Mouse (Mus musculus): Measurements from ENCODE around the gene Dpt. TPM values are rescaled to one million over a fixed set of nuclear protein-coding genes. Genes with fewer than 3 reads are reported as not detected.
"Not testable (repeated sequence)": the region's sequence is repeated elsewhere in the genome, so short reads cannot be mapped to it uniquely, and the experiment has no call there.

The Dpt gene
- polyA plus RNA-seq, 1 experiment from 2014 or later = 0.87 TPM

DNA sequence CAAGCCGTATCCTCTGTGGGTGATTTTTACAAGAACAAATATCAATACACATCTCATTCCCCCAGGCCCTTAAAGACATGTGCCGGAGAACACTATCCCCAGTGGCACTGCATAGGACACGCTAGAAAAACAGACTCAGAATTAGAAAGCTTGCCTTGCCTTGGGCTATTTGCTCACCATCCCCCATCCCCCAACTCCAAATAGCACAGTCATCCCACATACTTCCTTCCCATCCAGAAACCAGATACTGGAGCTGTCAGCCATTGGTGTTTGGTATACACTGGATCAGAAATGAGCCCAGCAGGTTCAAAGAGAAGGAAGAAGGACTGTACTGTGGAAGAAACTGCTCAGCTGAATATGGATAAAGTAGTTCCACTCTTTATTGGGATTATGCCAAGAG is 25.4 kb downstream of the Dpt start:
- Histone ChIP-seq H3K27me3 (no peaks in the 10 kb centered on the region), H3K9ac (no peak overlapping the region), H3K4me1 (replicated peaks) (peaks cover 4% of the 10 kb centered on the region; the same call in 1 of the 2 replicates), H3K27ac (replicated peaks) (no peak overlapping the region), H3K4me3 (no peak overlapping the region), H3K36me3 (no peaks in the 10 kb centered on the region), H3K4me2 (no peak overlapping the region), H3K9me3 (no peaks in the 10 kb centered on the region)
- WGBS = 56% methylated on average over 3 of the region's 3 CpGs
- ATAC-seq (ENCODE audit: low read depth) = no peak

DNA sequence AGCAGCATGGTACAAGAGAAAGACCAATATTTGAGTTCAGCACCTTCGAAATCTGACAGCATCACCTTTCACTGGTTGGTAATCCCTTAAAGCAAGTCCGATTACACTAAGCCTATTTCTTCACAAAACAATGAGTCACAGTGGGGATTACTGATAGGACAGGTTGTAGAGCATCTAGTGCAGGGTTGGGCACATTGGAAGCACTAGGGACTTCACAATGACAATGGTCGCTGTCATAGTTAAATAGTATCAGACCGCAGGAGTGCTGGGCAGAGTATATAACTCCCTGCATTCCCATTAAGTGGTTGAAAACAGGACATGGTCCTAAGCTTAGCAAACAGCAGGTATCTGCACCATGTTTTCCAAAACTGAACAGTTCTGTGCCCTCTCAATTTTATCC is 25.8 kb downstream of the Dpt start:
- no peak overlapping the region for H3K4me3 ChIP-seq
- 90% methylated on average over 4 of the region's 4 CpGs for WGBS
- no peak overlapping the region for H3K4me2 ChIP-seq
- H3K27me3 ChIP-seq = no peaks in the 10 kb centered on the region
- no peaks in the 10 kb centered on the region for H3K9me3 ChIP-seq
- H3K27ac ChIP-seq (replicated peaks) = no peak overlapping the region
- no peak for ATAC-seq (ENCODE audit: low read depth)
- H3K4me1 ChIP-seq (replicated peaks) = peaks cover 4% of the 10 kb centered on the region; the same call in 1 of the 2 replicates
- no peak overlapping the region for H3K9ac ChIP-seq
- H3K36me3 ChIP-seq = no peaks in the 10 kb centered on the region

DNA sequence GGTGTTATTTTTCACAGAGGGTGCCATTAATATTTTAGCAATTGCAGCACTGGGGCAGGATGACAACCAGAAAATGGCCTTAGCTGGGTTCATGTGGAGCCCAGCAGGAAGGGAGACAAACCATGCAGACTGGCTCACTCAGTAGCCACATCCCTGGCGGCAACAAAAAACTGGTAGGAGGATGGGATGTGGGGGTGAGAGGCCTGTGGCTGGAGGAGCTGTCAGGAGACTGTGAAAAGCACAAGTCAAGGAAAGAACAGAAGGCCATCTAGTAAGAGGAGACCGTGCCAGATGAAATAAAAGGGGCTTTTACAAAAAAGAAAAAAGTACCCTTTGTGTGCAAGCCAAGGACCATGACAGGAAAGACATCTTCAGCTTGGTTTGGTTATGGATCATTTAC is 28.5 kb downstream of the Dpt start:
- Histone ChIP-seq H3K9me3 (no peaks in the 10 kb centered on the region), H3K36me3 (no peaks in the 10 kb centered on the region), H3K4me1 (replicated peaks) (peaks cover 4% of the 10 kb centered on the region; the same call in 1 of the 2 replicates), H3K27me3 (no peaks in the 10 kb centered on the region), H3K4me2 (no peak overlapping the region), H3K9ac (no peak overlapping the region), H3K4me3 (no peak overlapping the region), H3K27ac (replicated peaks) (no peak overlapping the region)
- WGBS = 52% methylated on average over 2 of the region's 2 CpGs
- no peak for ATAC-seq (ENCODE audit: low read depth)

DNA sequence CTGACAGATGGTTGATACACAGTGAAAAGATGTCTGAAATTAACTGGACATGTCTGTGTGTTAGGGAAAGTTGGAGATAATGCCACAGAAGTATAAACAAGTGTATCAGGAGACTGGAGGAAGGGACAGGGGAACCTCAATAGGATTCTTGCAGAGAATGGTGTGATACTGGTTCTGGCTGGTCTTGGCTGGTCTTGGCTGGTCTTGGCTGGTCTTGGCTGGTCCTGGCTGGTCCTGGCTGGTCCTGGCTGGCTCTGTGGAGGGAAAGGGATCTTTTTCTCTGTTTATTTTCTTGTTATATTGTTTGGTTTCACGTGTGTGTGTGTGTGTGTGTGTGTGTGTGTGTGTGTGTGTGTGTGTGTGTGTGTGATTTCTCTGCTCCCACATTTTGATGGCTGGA is 33.4 kb downstream of the Dpt start:
- Histone ChIP-seq H3K4me2 (no peak overlapping the region), H3K4me1 (replicated peaks) (no peaks in the 10 kb centered on the region), H3K9me3 (no peaks in the 10 kb centered on the region), H3K9ac (no peak overlapping the region), H3K36me3 (no peaks in the 10 kb centered on the region), H3K4me3 (no peak overlapping the region), H3K27me3 (no peaks in the 10 kb centered on the region), H3K27ac (replicated peaks) (no peak overlapping the region)
- 67% methylated on average over 1 of the region's 1 CpGs for whole genome bisulfite sequencing
- no peak for ATAC-seq (ENCODE audit: low read depth)

DNA sequence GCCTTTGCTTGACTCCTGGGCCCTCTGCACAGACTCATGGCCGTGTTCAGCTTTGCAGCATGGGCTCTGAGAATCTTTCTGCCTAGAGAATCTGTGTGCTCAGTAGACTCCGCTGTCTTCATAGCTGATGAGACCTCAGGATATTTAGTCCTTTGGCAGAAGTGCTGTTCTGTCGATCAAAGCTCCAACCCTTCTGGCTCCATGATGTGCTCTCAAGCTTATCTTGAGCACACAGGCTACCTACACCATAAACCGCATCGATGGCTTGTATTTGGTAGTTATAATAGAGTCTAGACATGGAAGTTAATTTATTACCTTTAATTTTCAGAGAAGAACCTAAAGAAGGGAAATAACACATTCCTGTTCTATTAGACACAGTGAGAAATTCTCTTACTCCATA is 36.0 kb downstream of the Dpt start:
- no peak overlapping the region for H3K4me2 ChIP-seq
- H3K9me3 ChIP-seq = no peaks in the 10 kb centered on the region
- no peak for ATAC-seq (ENCODE audit: low read depth)
- whole genome bisulfite sequencing = 86% methylated on average over 5 of the region's 5 CpGs
- H3K27ac ChIP-seq (replicated peaks) = no peak overlapping the region
- H3K9ac ChIP-seq = no peak overlapping the region
- no peak overlapping the region for H3K4me3 ChIP-seq
- H3K36me3 ChIP-seq = no peaks in the 10 kb centered on the region
- H3K27me3 ChIP-seq = no peaks in the 10 kb centered on the region
- no peaks in the 10 kb centered on the region for H3K4me1 ChIP-seq (replicated peaks)

DNA sequence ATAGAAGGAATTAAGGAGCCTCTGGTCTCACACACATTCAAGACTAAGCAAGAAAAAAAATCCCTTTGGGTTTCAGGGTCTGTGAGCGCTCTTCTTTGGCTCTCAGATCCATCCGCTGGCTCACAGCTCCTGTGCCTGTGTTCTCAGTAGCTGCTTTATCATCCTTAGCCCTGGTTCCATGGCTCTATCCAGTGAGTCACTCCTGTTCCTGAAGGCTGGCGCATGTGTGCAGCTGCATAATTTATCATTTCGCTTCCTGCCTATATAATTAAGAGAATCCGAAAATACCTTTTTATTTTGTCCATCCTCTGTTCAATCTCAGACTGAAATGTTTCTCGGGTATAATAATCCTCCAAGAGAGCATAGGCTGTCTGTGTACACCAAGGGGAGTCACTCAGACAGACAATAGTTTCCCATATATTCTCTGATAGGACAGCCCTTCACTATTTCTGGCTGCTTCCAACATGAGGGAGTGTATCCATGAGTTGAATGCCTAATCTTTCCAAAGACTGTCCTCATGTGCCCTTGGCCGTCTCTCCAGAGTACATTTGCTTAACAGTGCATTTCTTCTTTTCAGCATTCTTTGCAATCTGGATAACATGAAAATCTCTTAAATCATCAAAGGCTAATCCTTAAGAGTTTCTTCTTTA is 52.3 kb downstream of the Dpt start:
- Histone ChIP-seq H3K27me3 (no peaks in the 10 kb centered on the region), H3K27ac (replicated peaks) (no peak overlapping the region), H3K4me2 (no peak overlapping the region), H3K9me3 (no peaks in the 10 kb centered on the region), H3K36me3 (no peaks in the 10 kb centered on the region), H3K9ac (no peak overlapping the region), H3K4me1 (replicated peaks) (no peaks in the 10 kb centered on the region), H3K4me3 (no peak overlapping the region)
- WGBS = 81% methylated on average over 7 of the region's 7 CpGs
- no peak for ATAC-seq (ENCODE audit: low read depth)

DNA sequence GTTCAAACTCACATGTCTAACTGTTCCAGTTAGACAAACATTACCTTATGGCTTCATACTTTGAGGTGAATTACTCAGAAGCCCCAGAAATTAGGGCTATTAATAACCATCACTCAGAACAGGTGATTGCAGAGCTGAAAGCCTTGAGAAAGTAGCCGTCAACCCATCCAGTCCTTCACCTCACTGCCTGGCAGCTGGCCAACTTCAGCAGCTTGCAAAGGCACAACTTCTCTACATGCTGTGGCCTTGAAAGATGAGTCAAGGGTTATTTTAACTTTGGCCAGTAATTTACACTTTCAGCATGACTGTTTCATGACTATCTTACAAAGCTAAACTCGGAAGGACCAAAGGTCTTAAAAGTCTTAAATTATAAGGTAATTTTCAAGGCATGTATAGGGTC is 59.3 kb downstream of the Dpt start:
- ATAC-seq (ENCODE audit: low read depth); H3K4me1 ChIP-seq (replicated peaks); H3K4me3 ChIP-seq; H3K9me3 ChIP-seq; H3K9ac ChIP-seq; H3K27ac ChIP-seq (replicated peaks); H3K36me3 ChIP-seq; H3K27me3 ChIP-seq; H3K4me2 ChIP-seq: not testable (repeated sequence)
- 69% methylated on average over 2 of the region's 2 CpGs for WGBS

DNA sequence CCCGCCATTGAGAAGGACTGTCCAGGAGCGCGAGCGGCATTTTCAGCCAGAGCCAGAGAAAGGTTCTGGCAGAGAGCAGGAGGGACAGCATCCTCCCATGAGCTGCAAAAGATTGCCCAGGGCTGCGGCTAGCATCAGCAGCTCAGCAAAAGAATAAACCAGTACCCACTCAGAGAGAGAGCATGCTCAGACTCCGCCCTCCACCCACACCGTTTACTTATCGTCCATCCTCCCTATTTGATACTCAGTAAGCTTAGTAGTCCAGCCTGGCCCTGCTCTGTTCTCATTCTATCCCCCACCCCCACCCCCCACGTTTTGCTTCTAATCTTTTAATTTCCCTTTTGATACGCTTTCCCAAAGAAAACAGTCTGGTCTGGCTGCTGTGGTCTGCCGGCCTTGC is 63.5 kb downstream of the Dpt start:
- Histone ChIP-seq H3K27me3 (no peaks in the 10 kb centered on the region), H3K9ac (no peak overlapping the region), H3K36me3 (no peaks in the 10 kb centered on the region), H3K4me3 (no peak overlapping the region), H3K9me3 (no peaks in the 10 kb centered on the region), H3K4me1 (replicated peaks) (peaks cover 8% of the 10 kb centered on the region; the same call in 1 of the 2 replicates), H3K27ac (replicated peaks) (no peak overlapping the region), H3K4me2 (no peak overlapping the region)
- ATAC-seq (ENCODE audit: low read depth) = no peak
- 78% methylated on average over 11 of the region's 11 CpGs for whole genome bisulfite sequencing

DNA sequence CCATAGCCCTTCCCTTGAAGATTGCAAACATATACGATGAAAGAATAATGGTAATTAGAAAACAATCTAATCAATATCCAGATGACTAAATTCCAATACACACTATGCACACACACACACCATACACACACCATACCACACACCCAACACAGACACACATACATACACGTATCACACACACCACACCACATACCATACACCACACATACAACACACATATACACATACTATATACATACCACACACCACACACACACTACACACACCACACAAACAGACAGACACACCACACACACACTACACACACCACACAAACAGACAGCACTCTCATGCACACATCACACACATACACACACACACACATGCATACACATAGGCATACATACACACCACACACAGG is 64.3 kb downstream of the Dpt start:
- H3K9me3 ChIP-seq = no peaks in the 10 kb centered on the region
- no peak overlapping the region for H3K4me2 ChIP-seq
- ATAC-seq (ENCODE audit: low read depth) = no peak
- H3K9ac ChIP-seq = no peak overlapping the region
- no peaks in the 10 kb centered on the region for H3K36me3 ChIP-seq
- WGBS = 84% methylated on average over 2 of the region's 2 CpGs
- peaks cover 8% of the 10 kb centered on the region; the same call in 1 of the 2 replicates for H3K4me1 ChIP-seq (replicated peaks)
- no peak overlapping the region for H3K27ac ChIP-seq (replicated peaks)
- H3K27me3 ChIP-seq = no peaks in the 10 kb centered on the region
- H3K4me3 ChIP-seq = no peak overlapping the region

DNA sequence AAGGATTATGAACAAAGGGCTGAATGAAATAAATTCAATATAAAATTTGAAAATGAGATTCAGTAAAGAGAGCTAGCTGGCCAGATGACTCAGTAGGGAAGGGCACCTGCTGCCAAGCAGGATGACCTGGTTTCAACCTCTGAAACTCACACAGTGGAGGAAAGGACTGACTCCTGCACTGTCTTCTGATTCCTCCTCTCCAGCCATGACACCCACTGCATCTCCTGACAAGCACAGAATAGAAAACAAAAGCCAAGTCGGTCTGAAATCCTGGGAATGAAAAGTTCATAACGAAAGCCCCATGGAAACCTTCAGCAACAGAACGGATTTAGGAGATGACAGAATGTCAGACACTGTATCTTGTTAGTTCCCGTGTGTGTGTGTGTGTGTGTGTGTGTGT is 65.1 kb downstream of the Dpt start:
- no peak for ATAC-seq (ENCODE audit: low read depth)
- Histone ChIP-seq H3K27me3 (no peaks in the 10 kb centered on the region), H3K9me3 (no peaks in the 10 kb centered on the region), H3K36me3 (no peaks in the 10 kb centered on the region), H3K9ac (no peak overlapping the region), H3K4me3 (no peak overlapping the region), H3K27ac (replicated peaks) (no peak overlapping the region), H3K4me1 (replicated peaks) (peaks cover 8% of the 10 kb centered on the region; the same call in 1 of the 2 replicates), H3K4me2 (no peak overlapping the region)
- WGBS = 91% methylated on average over 4 of the region's 4 CpGs

DNA sequence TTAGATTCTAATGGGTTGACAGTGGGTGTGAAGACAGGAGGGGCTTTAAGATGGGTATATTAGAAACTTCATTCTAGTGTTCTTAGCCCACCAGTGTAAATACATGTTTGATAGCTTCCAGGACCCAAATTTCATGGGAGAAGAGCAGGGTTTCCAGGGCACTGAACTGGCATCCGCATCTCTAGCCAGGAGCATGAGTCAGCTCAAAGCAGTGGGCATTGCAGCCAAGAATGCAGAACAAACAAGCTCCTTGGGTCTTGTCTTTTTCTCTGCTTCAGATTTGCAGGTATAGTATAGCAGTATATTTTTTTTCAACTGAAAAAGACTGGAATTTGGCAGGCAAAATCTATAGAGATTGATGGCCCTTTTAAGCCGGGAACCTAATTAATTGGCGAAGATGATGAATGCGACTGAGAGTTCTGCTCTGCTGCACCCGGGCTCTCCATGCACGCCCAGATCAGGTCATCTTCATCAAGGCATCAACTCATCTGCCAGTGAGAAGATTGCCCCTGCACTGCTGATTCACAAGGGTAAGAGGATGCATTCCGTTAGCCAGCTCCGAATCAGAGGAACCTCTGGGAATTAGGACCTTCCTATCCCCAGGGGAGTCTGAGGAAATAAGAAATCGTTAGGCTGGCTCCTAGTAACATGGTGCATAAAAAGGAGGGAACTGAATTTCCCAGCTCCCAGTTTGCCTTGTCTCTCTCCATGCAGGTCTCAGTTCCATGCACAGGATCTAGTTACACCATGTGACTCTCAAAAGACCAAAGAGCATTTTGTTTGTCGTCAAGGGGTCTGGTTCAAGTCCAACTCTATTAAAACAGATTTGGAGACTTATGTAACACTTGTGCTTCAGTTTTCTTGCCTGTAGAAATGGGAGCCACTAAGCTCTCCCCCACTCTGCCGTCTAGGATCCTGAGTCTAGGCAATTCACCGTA is 66.8 kb downstream of the Dpt start:
- Histone ChIP-seq H3K36me3 (no peaks in the 10 kb centered on the region), H3K9ac (no peak overlapping the region), H3K4me1 (replicated peaks) (peaks cover 8% of the 10 kb centered on the region; the same call in 1 of the 2 replicates), H3K27ac (replicated peaks) (0 out of 2 replicates have a peak overlapping the region, but pooled peaks have one; percentile 28), H3K4me3 (no peak overlapping the region), H3K9me3 (no peaks in the 10 kb centered on the region), H3K4me2 (no peak overlapping the region), H3K27me3 (no peaks in the 10 kb centered on the region)
- 67% methylated on average over 12 of the region's 12 CpGs for WGBS
- no peak for ATAC-seq (ENCODE audit: low read depth)

DNA sequence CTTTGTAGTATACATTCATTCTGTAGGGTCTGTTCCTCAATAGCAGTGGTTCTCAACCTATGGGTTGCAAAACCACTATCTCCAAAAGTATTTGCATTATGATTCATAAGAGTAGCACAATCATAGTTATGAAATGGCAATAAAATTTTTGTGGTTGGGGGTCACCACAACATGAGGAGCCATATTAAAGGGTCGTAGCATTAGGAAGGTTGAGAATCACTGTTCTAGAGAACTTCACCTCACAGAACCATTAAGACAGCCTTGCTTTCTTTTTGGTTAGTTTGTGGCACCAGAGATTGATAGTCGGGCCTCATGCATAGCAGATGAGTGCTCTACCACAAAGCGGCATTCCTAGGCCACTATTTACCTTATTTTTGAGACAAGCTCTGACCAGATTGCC is 68.2 kb downstream of the Dpt start:
- H3K27ac ChIP-seq (replicated peaks) = no peak overlapping the region
- H3K27me3 ChIP-seq = no peaks in the 10 kb centered on the region
- H3K4me3 ChIP-seq = no peak overlapping the region
- H3K4me1 ChIP-seq (replicated peaks) = peaks cover 8% of the 10 kb centered on the region; the same call in 1 of the 2 replicates
- H3K4me2 ChIP-seq = no peak overlapping the region
- no peak for ATAC-seq (ENCODE audit: low read depth)
- H3K9ac ChIP-seq = no peak overlapping the region
- WGBS = 91% methylated on average over 3 of the region's 3 CpGs
- no peaks in the 10 kb centered on the region for H3K36me3 ChIP-seq
- H3K9me3 ChIP-seq = no peaks in the 10 kb centered on the region

All from neural tube, embryonic 13.5 days (tissue).